Mouse (Mus musculus) liver, embryonic 14.5 days (tissue): ENCODE data around the gene Ptprn2. TPM values are rescaled to one million over a fixed set of nuclear protein-coding genes. Genes with fewer than 3 reads are reported as not detected.

ENCODE experiments used
- ATAC-seq: fragments of 200-750 bp; cut with Nextera tagmentation; 2 replicates; pipeline ENCODE4 v1.8.0; 2017; ENCODE audit warnings: moderate number of reproducible peaks, mild to moderate bottlenecking, moderate library complexity; ENCODE audit not compliant: insufficient read depth
- DNase-seq, 3 experiments: peaks; one replicate each; pipeline ENCODE4 v3.0.0-alpha.2; 2012 to 2013; ENCODE audit warnings: low read depth in 3 of 3, low spot score in 3 of 3
- H3K27ac ChIP-seq: fragments of 300-500 bp; sonication (generic); 2 replicates; pipeline ENCODE4 v1.5.1; 2014; ENCODE audit warnings: moderate library complexity, mild to moderate bottlenecking, control low read depth, inconsistent platforms
- H3K27me3 ChIP-seq: fragments of 300-500 bp; sonication (generic); 2 replicates; pipeline ENCODE4 v1.6.1; 2014; ENCODE audit warnings: mild to moderate bottlenecking, low read length, moderate library complexity; ENCODE audit not compliant: control insufficient read depth, insufficient read depth
- H3K36me3 ChIP-seq: fragments of 300-500 bp; sonication (generic); replicated peaks from 2 replicates; pipeline ENCODE4 v1.6.1; 2014; ENCODE audit warnings: low read depth; ENCODE audit not compliant: control insufficient read depth, insufficient read depth
- H3K4me1 ChIP-seq, 2 experiments: fragments of 200-500 bp in 1 of 2; fragments of 300-500 bp in 1 of 2; sonication (generic) in 1 of 2; replicated peaks; 2 replicates each; pipeline ENCODE4 v1.6.1; 2012 to 2014; ENCODE audit warnings: antibody characterized with exemption in 1 of 2, inconsistent platforms in 1 of 2, low read length in 1 of 2; ENCODE audit not compliant: control insufficient read depth in 2 of 2, insufficient read depth in 2 of 2
- H3K4me2 ChIP-seq: fragments of 300-500 bp; sonication (generic); 2 replicates; pipeline ENCODE4 v1.6.1; 2014; ENCODE audit warnings: low read depth, mild to moderate bottlenecking, control low read depth, moderate library complexity
- H3K4me3 ChIP-seq, 2 experiments: fragments of 200-500 bp in 1 of 2; fragments of 300-500 bp in 1 of 2; sonication (generic) in 1 of 2; 2 replicates each; pipeline ENCODE4 v1.5.1; 2012 to 2014; ENCODE audit warnings: low read depth in 2 of 2, low read length in 2 of 2, mild to moderate bottlenecking in 2 of 2, control low read depth in 1 of 2, inconsistent platforms in 1 of 2, moderate library complexity in 1 of 2; ENCODE audit not compliant: insufficient read depth in 1 of 2
- H3K9ac ChIP-seq: fragments of 300-500 bp; sonication (generic); replicated peaks from 2 replicates; pipeline ENCODE4 v1.6.1; 2014; ENCODE audit warnings: mild to moderate bottlenecking, control low read depth, moderate library complexity
- H3K9me3 ChIP-seq: fragments of 300-500 bp; sonication (generic); 2 replicates; pipeline ENCODE4 v1.6.1; 2016; ENCODE audit warnings: low read length, mixed read lengths; ENCODE audit not compliant: control insufficient read depth
- CTCF ChIP-seq: IDR thresholded peaks from 2 replicates; pipeline ENCODE4 v1.5.1; 2016; ENCODE audit warnings: antibody characterized with exemption, low read depth, control low read depth
- EP300 ChIP-seq: IDR thresholded peaks from 2 replicates; pipeline ENCODE4 v1.6.1; 2016; ENCODE audit warnings: antibody characterized with exemption, low read depth
- WGBS: fragments of 180-500 bp; shearing (Covaris S2); extraction: QIAGEN DNeasy Blood & Tissue Kit; methylation state at CpG from one replicate; pipeline ENCODE4 v1.1.7; 2014; ENCODE audit not compliant: insufficient replicate concordance; 5-methylcytosine and 5-hydroxymethylcytosine counted together
- polyA plus RNA-seq, 2 experiments: library from polyadenylated mRNA; depleted of rRNA in 1 of 2; stranded (reverse) in 1 of 2; unstranded in 1 of 2; fragments of >200 nt; fragmentation: Nextera tagmentation in 1 of 2; extraction: Ambion mirVana in 1 of 2; gene quantifications; 2 replicates each; pipeline versions ENCODE4 v1.2.1 to v1.2.3; 2012 to 2014

The Ptprn2 gene
- polyA plus RNA-seq, 2 experiments = 0.04 TPM; not detected in 1

DNA sequence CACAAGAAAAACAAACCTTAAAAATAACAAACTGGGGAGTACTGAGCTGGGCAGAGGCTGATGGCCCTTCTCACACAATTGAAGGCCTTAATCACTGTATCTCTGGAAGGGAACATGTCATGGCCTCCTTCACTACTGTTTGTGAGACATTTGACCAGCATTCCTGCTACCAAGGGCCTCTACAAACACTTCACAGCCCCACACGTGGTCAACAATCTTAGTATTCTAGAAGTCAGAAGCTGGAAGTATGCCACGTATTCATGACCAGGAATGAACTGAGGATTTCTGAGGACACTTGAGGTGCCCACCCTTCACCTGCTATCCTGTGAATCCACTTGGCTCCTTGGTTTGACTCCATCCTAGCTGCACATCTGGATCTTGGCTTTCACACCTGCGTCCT lies 302.8 kb downstream of the Ptprn2 start:
- Histone ChIP-seq H3K27me3 (no peaks in the 10 kb centered on the region), H3K4me3 (no peak overlapping the region), H3K9ac (no peak overlapping the region), H3K4me1 (no peaks in the 10 kb centered on the region), H3K9me3 (no peaks in the 10 kb centered on the region), H3K27ac (no peak overlapping the region), H3K36me3 (no peaks in the 10 kb centered on the region), H3K4me2 (no peak overlapping the region)
- DNase-seq (no peak), ATAC-seq (no peak)
- TF ChIP-seq EP300 (no peak), CTCF (no peak)
- WGBS = 55% methylated on average over 3 of the region's 3 CpGs

DNA sequence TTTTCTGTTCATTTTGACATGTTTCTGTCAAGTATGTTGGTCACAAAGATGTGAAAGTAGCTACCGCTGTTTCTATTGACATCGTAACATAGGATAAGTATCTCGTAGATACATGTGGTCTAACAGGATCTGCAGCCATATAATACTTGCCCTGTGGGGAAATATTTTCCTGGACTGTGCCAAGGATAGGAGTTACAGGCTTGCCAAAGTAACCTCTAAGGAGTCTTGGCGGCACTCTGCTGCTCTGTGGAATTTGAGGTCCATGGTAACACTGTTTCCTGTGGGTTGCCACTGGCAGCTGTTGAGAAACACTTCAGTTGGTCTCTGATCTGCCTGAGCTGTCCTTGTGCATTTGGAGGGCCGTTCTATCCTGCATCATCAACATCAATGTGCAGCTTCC lies 317.8 kb downstream of the Ptprn2 start:
- H3K9me3 ChIP-seq = no peaks in the 10 kb centered on the region
- no peaks in the 10 kb centered on the region for H3K36me3 ChIP-seq
- no peaks in the 10 kb centered on the region for H3K4me1 ChIP-seq
- H3K27me3 ChIP-seq = no peaks in the 10 kb centered on the region
- no peak overlapping the region for H3K9ac ChIP-seq
- 60% methylated on average over 5 of the region's 5 CpGs for WGBS
- no peak overlapping the region for H3K4me2 ChIP-seq
- no peak overlapping the region for H3K4me3 ChIP-seq
- no peak for DNase-seq
- TF ChIP-seq CTCF = no peak
- TF ChIP-seq EP300 = no peak
- ATAC-seq = no peak
- H3K27ac ChIP-seq = no peak overlapping the region

DNA sequence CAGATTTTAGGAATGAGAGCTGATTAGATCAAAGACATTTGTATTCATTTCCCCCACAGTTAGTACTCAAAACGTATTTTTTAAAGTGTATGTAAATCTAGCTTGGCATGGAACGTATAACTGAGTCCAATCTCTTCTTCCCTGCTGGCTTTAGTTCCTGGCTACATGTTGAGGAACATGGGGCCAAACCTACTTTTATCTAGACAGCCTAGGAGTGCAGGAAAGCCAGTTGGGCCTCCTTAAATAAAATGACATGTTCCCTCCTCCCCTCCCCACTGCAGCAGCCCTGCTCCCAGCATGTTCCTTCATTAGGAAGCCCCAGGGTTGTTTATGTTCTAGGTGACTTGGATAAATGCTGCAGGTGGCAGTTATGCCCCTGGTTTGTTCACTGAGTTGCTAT lies 319.2 kb downstream of the Ptprn2 start:
- no peak overlapping the region for H3K4me2 ChIP-seq
- no peak overlapping the region for H3K9ac ChIP-seq
- 35% methylated on average over 2 of the region's 2 CpGs for WGBS
- H3K27me3 ChIP-seq = no peaks in the 10 kb centered on the region
- no peak overlapping the region for H3K27ac ChIP-seq
- DNase-seq (no peak), ATAC-seq (no peak)
- H3K9me3 ChIP-seq = no peaks in the 10 kb centered on the region
- no peak overlapping the region for H3K4me3 ChIP-seq
- TF ChIP-seq CTCF (no peak), EP300 (no peak)
- no peaks in the 10 kb centered on the region for H3K4me1 ChIP-seq
- no peaks in the 10 kb centered on the region for H3K36me3 ChIP-seq

DNA sequence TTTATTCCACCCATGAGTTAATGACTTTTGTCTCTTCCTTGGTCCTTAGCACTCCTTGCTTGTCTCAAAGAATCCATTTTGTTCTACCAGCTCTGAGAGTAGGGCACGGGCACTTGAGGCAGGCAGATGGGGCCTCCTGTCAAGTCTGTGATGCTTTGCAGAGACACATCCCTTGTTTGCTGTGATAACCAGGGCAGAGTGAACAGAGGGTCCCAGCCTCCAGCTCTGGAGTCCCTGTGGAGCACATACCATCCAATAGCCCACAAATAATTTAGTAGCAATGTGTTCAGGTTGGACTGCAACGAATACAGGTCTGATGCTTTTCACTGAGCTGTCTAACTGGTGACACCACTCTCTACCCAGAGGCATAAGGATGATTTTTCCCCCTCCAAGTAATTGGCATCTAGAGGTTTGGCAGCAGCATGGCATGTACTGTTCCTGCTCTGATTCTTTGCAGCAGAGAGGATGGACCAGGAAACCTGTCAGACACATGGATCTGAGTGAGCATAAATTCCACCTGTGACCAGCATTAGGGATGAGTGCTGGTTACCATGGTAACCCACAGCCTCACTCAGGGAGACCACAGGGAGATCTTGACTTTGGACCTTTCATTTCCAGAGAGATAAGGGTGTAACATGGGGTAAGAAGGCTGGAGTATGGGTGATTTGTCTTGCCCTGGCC lies 319.7 kb downstream of the Ptprn2 start:
- DNase-seq = no peak
- Histone ChIP-seq H3K27me3 (no peaks in the 10 kb centered on the region), H3K4me1 (no peaks in the 10 kb centered on the region), H3K4me2 (no peak overlapping the region), H3K9ac (no peak overlapping the region), H3K4me3 (no peak overlapping the region), H3K36me3 (no peaks in the 10 kb centered on the region), H3K9me3 (no peaks in the 10 kb centered on the region), H3K27ac (no peak overlapping the region)
- no peak for TF ChIP-seq EP300
- TF ChIP-seq CTCF = no peak
- WGBS = 31% methylated on average over 2 of the region's 2 CpGs
- no peak for ATAC-seq

DNA sequence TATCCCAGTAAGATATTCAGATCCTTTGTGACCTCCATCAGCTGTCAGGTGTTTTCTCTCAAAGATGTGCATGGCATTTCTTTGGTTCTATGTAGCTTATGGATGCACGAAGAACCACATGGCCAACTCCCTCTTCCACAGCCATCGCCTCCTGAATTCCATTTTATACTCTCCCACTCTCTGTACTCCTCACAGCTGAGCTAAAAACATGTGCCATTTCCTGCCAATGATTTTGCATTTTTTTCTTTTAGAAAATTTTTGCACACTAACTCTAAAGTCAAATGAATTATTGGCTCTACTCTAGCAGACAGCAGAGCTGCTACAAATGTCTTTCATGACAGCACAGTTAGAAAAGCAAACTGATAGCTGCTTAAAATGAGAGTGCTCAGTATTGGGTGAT lies 320.6 kb downstream of the Ptprn2 start:
- Histone ChIP-seq H3K27me3 (no peaks in the 10 kb centered on the region), H3K4me1 (no peaks in the 10 kb centered on the region), H3K27ac (no peak overlapping the region), H3K9ac (no peak overlapping the region), H3K9me3 (no peaks in the 10 kb centered on the region), H3K4me2 (no peak overlapping the region), H3K4me3 (no peak overlapping the region), H3K36me3 (no peaks in the 10 kb centered on the region)
- TF ChIP-seq EP300 = no peak
- no peak for TF ChIP-seq CTCF
- WGBS = 71% methylated on average over 2 of the region's 2 CpGs
- DNase-seq (no peak), ATAC-seq (no peak)
